Mouse (Mus musculus) embryonic facial prominence, embryonic 15.5 days (tissue): ENCODE measurements around the gene Arid2. TPM values are rescaled to one million over a fixed set of nuclear protein-coding genes. Genes with fewer than 3 reads are reported as not detected.

Experiments
- ATAC-seq: fragments of 200-750 bp; cut with Nextera tagmentation; 2 replicates; pipeline ENCODE4 v1.8.0; 2017; ENCODE audit warnings: low read depth, moderate TSS enrichment; ENCODE audit not compliant: insufficient number of reproducible peaks, low FRiP score, low TSS enrichment
- H3K27ac ChIP-seq: fragments of 300-500 bp; sonication (generic); replicated peaks from 2 replicates; pipeline ENCODE4 v1.5.1; 2015; ENCODE audit warnings: mild to moderate bottlenecking, inconsistent platforms
- H3K27me3 ChIP-seq: fragments of 300-500 bp; sonication (generic); 2 replicates; pipeline ENCODE4 v1.6.1; 2015; ENCODE audit warnings: inconsistent platforms
- H3K36me3 ChIP-seq: fragments of 300-500 bp; sonication (generic); 2 replicates; pipeline ENCODE4 v1.6.1; 2015; ENCODE audit warnings: mild to moderate bottlenecking, inconsistent platforms
- H3K4me1 ChIP-seq: fragments of 300-500 bp; sonication (generic); 2 replicates; pipeline ENCODE4 v1.6.1; 2015; ENCODE audit warnings: inconsistent platforms
- H3K4me2 ChIP-seq: fragments of 300-500 bp; sonication (generic); replicated peaks from 2 replicates; pipeline ENCODE4 v1.6.1; 2015; ENCODE audit warnings: mild to moderate bottlenecking, inconsistent platforms
- H3K4me3 ChIP-seq: fragments of 300-500 bp; sonication (generic); replicated peaks from 2 replicates; pipeline ENCODE4 v1.5.1; 2015; ENCODE audit warnings: mild to moderate bottlenecking, inconsistent platforms
- H3K9ac ChIP-seq: fragments of 300-500 bp; sonication (generic); 2 replicates; pipeline ENCODE4 v1.6.1; 2015; ENCODE audit warnings: inconsistent platforms
- H3K9me3 ChIP-seq: fragments of 300-500 bp; sonication (generic); replicated peaks from 2 replicates; pipeline ENCODE4 v1.6.1; 2016; ENCODE audit warnings: inconsistent platforms
- WGBS: fragments of 180-500 bp; shearing (Covaris S2); methylation state at CpG from one replicate; pipeline ENCODE4 v1.1.7; 2015; 5-methylcytosine and 5-hydroxymethylcytosine counted together
- polyA plus RNA-seq: library from polyadenylated mRNA; unstranded; fragments of >200 nt; fragmentation: Nextera tagmentation; extraction: Ambion mirVana; gene quantifications from 2 replicates; pipeline ENCODE4 v1.2.1, GENCODE M21; 2015

The Arid2 gene
- polyA plus RNA-seq, 1 experiment from 2014 or later, result 21.3 TPM

DNA sequence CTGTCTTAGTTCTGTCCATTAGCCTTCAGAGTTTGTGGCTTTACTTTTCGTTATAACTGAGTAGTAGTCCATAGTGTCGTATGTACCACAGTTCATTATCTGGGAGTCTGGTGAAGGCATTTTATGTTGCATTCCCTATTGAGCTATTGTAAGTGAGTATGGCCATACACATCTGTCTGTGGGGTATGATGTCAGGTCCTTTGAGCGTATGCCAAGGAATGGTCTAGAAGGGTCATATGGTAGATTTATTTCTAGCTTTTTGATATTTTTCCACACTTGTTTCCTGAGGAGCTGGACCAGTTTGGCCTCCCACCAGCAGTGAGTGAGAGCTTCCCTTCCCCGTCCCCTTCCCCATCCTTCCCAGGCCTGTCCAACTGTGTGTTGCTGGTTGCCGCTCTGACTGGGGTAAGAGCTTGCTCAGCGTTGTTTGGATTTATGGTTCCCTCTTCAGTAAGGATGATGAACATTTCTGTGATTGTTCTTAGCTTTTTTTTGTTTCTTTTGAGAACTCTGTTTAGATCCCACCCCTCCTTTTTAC is 58.1 kb downstream of the Arid2 start:
- H3K4me3 ChIP-seq, result no peak overlapping the region
- 0 out of 2 replicates have a peak, but pooled peaks cover 7% of the 10 kb centered on the region for H3K4me1 ChIP-seq
- H3K9me3 ChIP-seq, result no peaks in the 10 kb centered on the region
- no peaks in the 10 kb centered on the region for H3K27me3 ChIP-seq
- H3K36me3 ChIP-seq, result peaks cover 3% of the 10 kb centered on the region; the same call in 1 of the 2 replicates
- no peak overlapping the region for H3K4me2 ChIP-seq
- H3K9ac ChIP-seq, result no peak overlapping the region
- WGBS, result 83% methylated on average over 6 of the region's 6 CpGs
- H3K27ac ChIP-seq, result no peak overlapping the region
- no peak for ATAC-seq

DNA sequence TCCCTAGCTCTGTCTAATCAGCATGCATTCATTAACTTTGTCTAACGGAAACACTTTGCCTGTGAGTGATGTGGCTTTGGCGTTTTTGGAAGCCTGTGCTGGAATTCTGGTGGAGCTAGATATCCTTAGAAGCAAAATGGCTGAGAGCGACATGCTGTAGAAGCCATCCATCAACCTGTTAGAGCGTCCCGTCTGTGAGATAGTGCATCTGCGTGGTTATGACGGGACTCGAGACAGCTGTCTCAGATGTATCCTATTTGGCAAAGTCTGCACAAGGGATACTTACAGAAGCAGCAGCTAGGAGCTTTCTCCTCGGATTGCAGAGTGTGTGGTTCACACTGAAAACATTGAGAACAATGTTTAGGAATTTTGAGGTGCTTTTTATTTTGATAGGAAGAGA is 64.1 kb downstream of the Arid2 start:
- Histone ChIP-seq H3K27me3 (no peaks in the 10 kb centered on the region), H3K9me3 (no peaks in the 10 kb centered on the region), H3K27ac (no peak overlapping the region), H3K4me1 (no peaks in the 10 kb centered on the region), H3K4me2 (no peak overlapping the region), H3K4me3 (no peak overlapping the region), H3K36me3 (peaks cover 42% of the 10 kb centered on the region), H3K9ac (no peak overlapping the region)
- no peak for ATAC-seq
- WGBS, result 90% methylated on average over 9 of the region's 9 CpGs

DNA sequence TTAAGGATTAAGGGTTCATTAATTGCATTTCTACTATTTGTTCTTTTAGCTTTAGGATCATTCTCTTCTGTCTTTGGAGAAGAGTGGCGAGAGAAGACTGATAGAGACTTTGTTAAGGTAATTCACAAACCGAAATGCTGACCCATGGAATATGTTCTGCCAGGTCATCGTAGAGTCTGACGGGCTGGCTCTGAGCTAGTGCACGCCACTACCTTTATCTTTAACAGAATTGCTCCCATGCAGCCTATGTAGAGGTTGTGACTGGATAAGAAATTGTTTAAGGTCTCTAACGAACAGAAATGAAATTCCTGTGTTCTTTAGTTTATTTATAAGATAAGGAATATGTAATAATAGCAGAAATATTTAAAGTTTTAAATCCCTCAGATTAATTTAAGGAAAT is 71.6 kb downstream of the Arid2 start:
- no peaks in the 10 kb centered on the region for H3K27me3 ChIP-seq
- H3K4me3 ChIP-seq, result no peak overlapping the region
- H3K9ac ChIP-seq, result no peak overlapping the region
- no peaks in the 10 kb centered on the region for H3K9me3 ChIP-seq
- H3K36me3 ChIP-seq, result peaks cover 58% of the 10 kb centered on the region
- 92% methylated on average over 6 of the region's 6 CpGs for WGBS
- no peaks in the 10 kb centered on the region for H3K4me1 ChIP-seq
- no peak for ATAC-seq
- H3K4me2 ChIP-seq, result no peak overlapping the region
- H3K27ac ChIP-seq, result no peak overlapping the region

DNA sequence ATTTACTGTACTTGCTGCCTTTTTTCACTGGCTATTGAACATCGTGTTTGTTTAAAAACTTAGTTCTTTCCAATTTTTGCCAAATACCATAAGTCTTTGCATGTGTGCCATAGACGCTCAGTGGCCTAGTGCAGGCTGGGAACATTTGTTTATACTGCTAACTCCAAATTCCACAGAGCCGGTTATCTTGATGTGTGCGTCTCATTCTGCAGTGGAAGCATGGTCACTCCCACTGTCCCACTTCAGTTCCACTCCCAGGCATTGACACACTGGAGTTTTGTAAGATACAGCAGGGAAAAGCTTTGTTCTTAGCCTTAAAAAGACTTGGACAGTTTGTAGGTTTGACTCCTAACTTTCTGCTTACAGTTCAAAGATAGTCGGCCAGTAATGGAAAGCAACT is 73.3 kb downstream of the Arid2 start:
- H3K4me1 ChIP-seq, result no peaks in the 10 kb centered on the region
- H3K4me2 ChIP-seq, result no peak overlapping the region
- no peaks in the 10 kb centered on the region for H3K9me3 ChIP-seq
- H3K27ac ChIP-seq, result no peak overlapping the region
- H3K36me3 ChIP-seq, result peaks cover 68% of the 10 kb centered on the region
- H3K4me3 ChIP-seq, result no peak overlapping the region
- H3K9ac ChIP-seq, result no peak overlapping the region
- no peaks in the 10 kb centered on the region for H3K27me3 ChIP-seq
- no peak for ATAC-seq
- WGBS, result 80% methylated on average over 5 of the region's 5 CpGs

DNA sequence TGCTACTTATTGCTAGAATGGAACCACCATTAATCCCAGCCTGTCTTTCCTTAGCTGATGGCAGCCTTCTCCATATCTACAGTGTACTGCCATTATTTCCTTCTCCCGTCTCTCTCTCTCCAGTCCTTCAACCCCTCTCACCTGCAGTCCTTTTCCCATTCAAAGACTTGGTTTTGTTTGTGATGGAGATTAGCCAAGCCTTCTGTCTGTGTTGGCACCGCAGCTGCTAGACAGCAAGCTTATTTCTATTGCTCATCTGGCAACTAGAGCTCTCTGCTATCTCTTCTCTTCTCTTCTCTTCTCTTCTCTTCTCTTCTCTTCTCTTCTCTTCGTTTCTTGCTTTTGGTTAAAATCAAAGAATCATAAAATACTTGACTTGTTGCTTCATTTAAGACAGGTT is 78.0 kb downstream of the Arid2 start:
- H3K27ac ChIP-seq, result no peak overlapping the region
- H3K36me3 ChIP-seq, result peaks cover 82% of the 10 kb centered on the region

DNA sequence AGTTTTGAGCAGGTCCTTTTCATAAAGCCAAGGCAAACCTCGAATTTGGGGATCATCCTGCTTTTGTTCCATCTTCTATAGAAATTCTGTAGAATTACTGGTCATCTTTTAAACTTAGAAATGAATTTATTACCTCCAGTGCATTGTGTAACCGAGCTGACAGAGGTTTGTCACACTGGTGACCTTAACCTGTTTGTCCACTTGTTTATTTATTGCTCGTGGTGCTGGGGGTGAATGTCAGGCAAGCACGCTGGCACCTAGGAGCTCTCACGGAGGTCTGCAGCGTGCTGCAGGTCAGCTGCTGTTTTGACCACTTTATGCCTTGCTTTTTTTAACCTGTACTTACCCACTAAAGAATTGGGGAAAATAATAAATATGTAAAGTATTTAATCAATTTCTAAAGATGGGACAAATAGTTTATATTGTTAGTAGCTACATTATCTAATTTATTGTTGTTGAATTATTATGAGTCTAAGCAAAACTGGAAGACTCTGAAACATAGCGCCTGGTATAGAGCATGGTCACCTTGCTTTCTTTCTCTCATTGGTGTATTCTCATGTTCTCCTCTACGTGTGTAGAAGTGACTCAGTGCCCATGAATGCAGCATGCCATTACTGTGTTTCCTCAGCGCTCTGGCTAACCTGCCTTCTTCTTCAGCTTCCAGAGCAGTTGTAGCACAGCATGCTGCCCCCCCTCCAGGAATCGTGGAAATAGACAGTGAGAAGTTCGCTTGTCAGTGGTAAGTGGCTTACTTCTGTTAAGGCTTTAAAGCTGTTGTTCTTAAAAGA is 79.1 kb downstream of the Arid2 start:
- no peak overlapping the region for H3K9ac ChIP-seq
- H3K36me3 ChIP-seq, result peaks cover 86% of the 10 kb centered on the region
- no peak for ATAC-seq
- no peak overlapping the region for H3K27ac ChIP-seq
- no peak overlapping the region for H3K4me2 ChIP-seq
- 87% methylated on average over 11 of the region's 11 CpGs for WGBS
- H3K4me1 ChIP-seq, result no peaks in the 10 kb centered on the region
- no peak overlapping the region for H3K4me3 ChIP-seq
- H3K27me3 ChIP-seq, result no peaks in the 10 kb centered on the region
- no peaks in the 10 kb centered on the region for H3K9me3 ChIP-seq

More for the DNA sequence above, 78.0 kb downstream of the Arid2 start:
- WGBS, result 83% methylated on average over 3 of the region's 3 CpGs
- Histone ChIP-seq H3K4me3 (no peak overlapping the region), H3K9ac (no peak overlapping the region), H3K27me3 (no peaks in the 10 kb centered on the region), H3K4me1 (no peaks in the 10 kb centered on the region), H3K4me2 (no peak overlapping the region), H3K9me3 (no peaks in the 10 kb centered on the region)
- no peak for ATAC-seq

DNA sequence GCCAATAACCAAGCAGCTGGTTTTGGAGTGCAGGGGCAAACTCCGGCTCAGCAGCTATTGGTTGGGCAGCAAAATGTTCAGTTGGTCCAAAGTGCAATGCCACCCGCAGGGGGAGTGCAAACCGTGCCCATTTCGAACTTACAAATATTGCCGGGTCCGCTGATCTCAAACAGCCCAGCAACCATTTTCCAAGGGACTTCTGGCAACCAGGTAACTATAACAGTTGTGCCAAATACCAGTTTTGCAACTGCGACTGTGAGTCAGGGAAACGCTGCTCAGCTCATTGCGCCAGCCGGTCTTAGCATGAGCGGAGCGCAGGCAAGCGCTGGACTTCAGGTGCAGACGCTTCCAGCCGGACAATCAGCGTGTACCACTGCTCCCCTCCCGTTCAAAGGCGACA is 84.0 kb downstream of the Arid2 start:
- H3K4me2 ChIP-seq, result no peak overlapping the region
- no peak overlapping the region for H3K27ac ChIP-seq
- H3K9me3 ChIP-seq, result no peaks in the 10 kb centered on the region
- H3K4me1 ChIP-seq, result no peaks in the 10 kb centered on the region
- no peak for ATAC-seq
- H3K4me3 ChIP-seq, result no peak overlapping the region
- H3K9ac ChIP-seq, result no peak overlapping the region
- H3K27me3 ChIP-seq, result no peaks in the 10 kb centered on the region
- WGBS, result 95% methylated on average over 18 of the region's 18 CpGs
- peaks cover 53% of the 10 kb centered on the region for H3K36me3 ChIP-seq

DNA sequence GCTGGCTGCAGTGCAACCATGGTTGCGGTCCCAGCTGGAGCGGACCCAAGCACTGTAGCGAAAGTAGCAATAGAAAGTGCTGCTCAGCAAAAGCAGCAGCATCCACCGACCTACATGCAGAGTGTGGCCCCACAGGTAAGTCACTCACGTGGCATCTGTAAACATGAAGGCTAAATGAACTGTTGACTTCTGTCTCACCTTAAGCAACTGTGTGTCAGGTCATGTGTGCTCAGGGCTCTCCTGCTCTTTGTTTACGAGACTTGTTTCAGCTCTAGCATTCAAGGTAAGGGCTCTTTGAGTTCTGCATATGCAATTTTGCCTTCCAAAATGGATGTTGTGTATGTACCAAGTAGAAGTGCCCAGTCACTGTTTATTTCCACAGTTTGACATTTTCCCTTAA is 85.3 kb downstream of the Arid2 start:
- no peak for ATAC-seq
- 93% methylated on average over 6 of the region's 6 CpGs for WGBS
- H3K36me3 ChIP-seq, result peaks cover 45% of the 10 kb centered on the region

DNA sequence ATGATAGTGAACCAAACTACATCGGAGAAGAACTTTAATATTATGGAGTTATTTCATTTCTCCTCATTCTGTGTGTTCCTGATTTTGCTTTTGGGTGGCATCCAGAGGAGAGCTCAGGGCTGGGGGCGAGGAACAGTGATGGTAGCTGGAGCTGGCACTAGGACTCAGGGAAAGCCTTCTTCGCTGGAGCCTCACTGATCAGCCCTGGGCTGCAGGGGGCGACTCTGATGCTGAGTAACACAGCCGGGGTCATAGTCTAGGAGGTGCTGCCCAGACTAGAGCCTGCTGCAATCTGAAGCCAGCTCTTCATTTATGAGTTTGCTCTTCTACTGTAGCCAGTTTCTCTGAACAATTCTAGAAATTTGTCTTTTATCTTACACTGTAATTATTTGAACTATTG is 85.8 kb downstream of the Arid2 start:
- H3K4me1 ChIP-seq, result no peaks in the 10 kb centered on the region
- H3K27ac ChIP-seq, result no peak overlapping the region
- H3K4me2 ChIP-seq, result no peak overlapping the region
- no peaks in the 10 kb centered on the region for H3K9me3 ChIP-seq
- H3K9ac ChIP-seq, result no peak overlapping the region
- WGBS, result 79% methylated on average over 5 of the region's 5 CpGs
- no peaks in the 10 kb centered on the region for H3K27me3 ChIP-seq
- ATAC-seq, result no peak
- H3K4me3 ChIP-seq, result no peak overlapping the region
- peaks cover 42% of the 10 kb centered on the region for H3K36me3 ChIP-seq

More for the DNA sequence above, 85.3 kb downstream of the Arid2 start:
- H3K9ac ChIP-seq, result no peak overlapping the region
- H3K4me3 ChIP-seq, result no peak overlapping the region
- H3K27me3 ChIP-seq, result no peaks in the 10 kb centered on the region
- no peak overlapping the region for H3K4me2 ChIP-seq
- H3K27ac ChIP-seq, result no peak overlapping the region
- no peaks in the 10 kb centered on the region for H3K4me1 ChIP-seq
- H3K9me3 ChIP-seq, result no peaks in the 10 kb centered on the region

DNA sequence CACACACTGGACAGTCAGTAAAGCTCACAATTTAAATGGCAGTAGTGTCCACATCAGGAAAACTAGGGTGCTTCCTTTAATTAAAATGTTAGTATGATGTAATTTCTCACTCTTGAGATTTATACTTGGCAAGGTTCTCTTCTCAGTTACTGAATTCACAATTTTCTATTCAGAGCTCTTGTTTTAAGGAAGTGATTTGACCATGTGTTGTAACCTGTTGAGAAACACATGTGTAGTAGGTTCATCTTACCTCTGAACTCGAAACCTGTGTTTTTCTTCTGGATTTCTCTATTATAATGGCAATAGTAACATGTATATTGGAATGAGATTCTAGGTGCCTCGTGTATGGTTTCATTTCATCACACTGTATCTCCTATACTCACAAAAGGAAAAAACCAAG is 88.9 kb downstream of the Arid2 start:
- WGBS, result 89% methylated on average over 2 of the region's 2 CpGs
- Histone ChIP-seq H3K4me3 (no peak overlapping the region), H3K9me3 (no peaks in the 10 kb centered on the region), H3K9ac (no peak overlapping the region), H3K27me3 (no peaks in the 10 kb centered on the region), H3K4me1 (no peaks in the 10 kb centered on the region), H3K4me2 (no peak overlapping the region), H3K27ac (no peak overlapping the region), H3K36me3 (peaks cover 27% of the 10 kb centered on the region)
- ATAC-seq, result no peak

DNA sequence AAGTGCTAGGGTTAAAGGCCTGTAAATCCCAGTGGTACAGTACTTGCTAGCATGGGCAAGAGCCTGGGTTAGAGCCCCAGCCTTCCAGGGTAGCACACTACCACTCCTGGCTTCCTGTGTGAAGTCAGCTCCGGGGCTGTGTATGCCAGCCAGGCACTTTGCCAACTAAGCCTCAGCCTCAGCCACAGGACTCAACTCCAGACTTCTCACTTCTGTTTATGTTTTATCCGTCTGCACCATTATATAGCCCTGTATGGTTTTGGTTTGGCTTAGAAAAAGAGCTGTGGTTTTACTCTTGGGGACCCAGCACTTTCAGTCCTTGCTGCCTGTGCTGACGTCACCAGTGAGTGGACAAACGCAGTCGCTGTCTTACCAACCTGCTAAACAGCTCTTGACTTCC is 89.9 kb downstream of the Arid2 start:
- H3K27me3 ChIP-seq, result no peaks in the 10 kb centered on the region
- H3K4me3 ChIP-seq, result no peak overlapping the region
- H3K27ac ChIP-seq, result no peak overlapping the region
- H3K9ac ChIP-seq, result no peak overlapping the region
- no peaks in the 10 kb centered on the region for H3K4me1 ChIP-seq
- 56% methylated on average over 5 of the region's 5 CpGs for whole genome bisulfite sequencing
- no peak overlapping the region for H3K4me2 ChIP-seq
- no peaks in the 10 kb centered on the region for H3K9me3 ChIP-seq
- peaks cover 20% of the 10 kb centered on the region for H3K36me3 ChIP-seq
- ATAC-seq, result peak; percentile 87

DNA sequence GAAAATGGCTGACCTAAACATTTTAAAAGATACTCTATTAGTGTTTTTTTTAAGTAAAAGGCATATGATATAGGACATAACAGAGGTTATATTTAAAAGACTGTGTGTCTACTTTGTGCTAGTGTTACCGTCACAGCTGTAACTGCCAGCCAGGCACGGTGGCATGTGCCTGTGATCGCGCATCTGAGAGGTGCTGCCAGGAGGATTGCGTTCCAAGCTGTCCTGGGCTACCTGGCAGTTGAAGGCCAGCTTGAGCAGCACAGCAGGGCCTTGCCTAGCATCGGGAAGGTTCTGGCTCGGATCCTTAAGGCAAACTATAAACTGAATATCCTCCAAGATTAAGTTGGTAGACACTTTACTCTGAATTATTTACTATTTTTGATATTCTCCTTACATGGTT is 90.4 kb downstream of the Arid2 start:
- no peak for ATAC-seq
- no peaks in the 10 kb centered on the region for H3K27me3 ChIP-seq
- H3K27ac ChIP-seq, result no peak overlapping the region
- no peaks in the 10 kb centered on the region for H3K4me1 ChIP-seq
- no peak overlapping the region for H3K4me2 ChIP-seq
- no peak overlapping the region for H3K9ac ChIP-seq
- WGBS, result 88% methylated on average over 7 of the region's 7 CpGs
- no peak overlapping the region for H3K4me3 ChIP-seq
- no peaks in the 10 kb centered on the region for H3K9me3 ChIP-seq
- peaks cover 18% of the 10 kb centered on the region for H3K36me3 ChIP-seq
